Mouse (Mus musculus) urinary bladder, postnatal 25 days (tissue): Measurements from ENCODE around the gene Zfp423.

Experiments used
- DNase-seq: peaks from one replicate; pipeline ENCODE4 v3.0.0; 2022; ENCODE audit warnings: low spot score

Gene Zfp423

GRCm38 (mm10) chr8:87663349-87664216 is 295.8 kb downstream of the Zfp423 start:
- DNase-seq: peak; percentile 72

- peak; percentile 26 for DNase-seq
These were observed 296.5 kb downstream of the Zfp423 start for GRCm38 (mm10) chr8:87662811-87663341.

- no peak for DNase-seq
These were observed 297.1 kb downstream of the Zfp423 start for GRCm38 (mm10) chr8:87662307-87662771.

- DNase-seq: no peak
These were observed 298.2 kb downstream of the Zfp423 start for GRCm38 (mm10) chr8:87660916-87661910.

- no peak for DNase-seq
These were observed 299.1 kb downstream of the Zfp423 start for GRCm38 (mm10) chr8:87660029-87660915.

- DNase-seq: no peak
These were observed 301.9 kb downstream of the Zfp423 start for GRCm38 (mm10) chr8:87657488-87657887.

- DNase-seq: peak; percentile 48
These were observed 302.7 kb downstream of the Zfp423 start for GRCm38 (mm10) chr8:87656484-87657230.

- DNase-seq: no peak
These were observed 303.4 kb downstream of the Zfp423 start for GRCm38 (mm10) chr8:87655946-87656345.

- DNase-seq: no peak
These were observed 311.6 kb downstream of the Zfp423 start for GRCm38 (mm10) chr8:87647781-87648180.

GRCm38 (mm10) chr8:87645829-87646483 is 313.4 kb downstream of the Zfp423 start:
- DNase-seq: no peak

GRCm38 (mm10) chr8:87645371-87645770 is 314.0 kb downstream of the Zfp423 start:
- no peak for DNase-seq

- DNase-seq: peak; percentile 21
These were observed 318.5 kb downstream of the Zfp423 start for GRCm38 (mm10) chr8:87640930-87641329.

- no peak for DNase-seq
These were observed 323.1 kb downstream of the Zfp423 start for GRCm38 (mm10) chr8:87636226-87636742.

- DNase-seq: no peak
These were observed 327.6 kb downstream of the Zfp423 start for GRCm38 (mm10) chr8:87631776-87632175.

GRCm38 (mm10) chr8:87629656-87630055 is 329.7 kb downstream of the Zfp423 start:
- no peak for DNase-seq

- no peak for DNase-seq
These were observed 338.2 kb downstream of the Zfp423 start for GRCm38 (mm10) chr8:87621181-87621580.

GRCm38 (mm10) chr8:87620225-87620624 is 339.2 kb downstream of the Zfp423 start:
- no peak for DNase-seq

- no peak for DNase-seq
These were observed 339.9 kb downstream of the Zfp423 start for GRCm38 (mm10) chr8:87619529-87619928.

GRCm38 (mm10) chr8:87619118-87619517 is 340.3 kb downstream of the Zfp423 start:
- no peak for DNase-seq

GRCm38 (mm10) chr8:87613701-87614100 is 345.7 kb downstream of the Zfp423 start:
- DNase-seq: no peak
